Mouse (Mus musculus) midbrain, postnatal 0 days (tissue): ENCODE measurements around the gene Prdm16. TPM values are rescaled to one million over a fixed set of nuclear protein-coding genes. Genes with fewer than 3 reads are reported as not detected.
A peak's percentile ranks its signal among the peaks of the same experiment; 100 is the strongest.

Experiments
- ATAC-seq: fragments of 200-750 bp; cut with Nextera tagmentation; 2 replicates; pipeline ENCODE4 v1.8.0; 2017; ENCODE audit warnings: moderate number of reproducible peaks, mild to moderate bottlenecking, moderate TSS enrichment, moderate library complexity; ENCODE audit not compliant: low FRiP score
- DNase-seq: peaks from one replicate; pipeline ENCODE4 v3.0.0-alpha.2; 2015; ENCODE audit warnings: low spot score
- H3K27ac ChIP-seq: fragments of 300-500 bp; sonication (generic); 2 replicates; pipeline ENCODE4 v1.5.1; 2014; ENCODE audit warnings: low read depth, mild to moderate bottlenecking, low read length, mixed read lengths
- H3K27me3 ChIP-seq: fragments of 300-500 bp; sonication (generic); 2 replicates; pipeline ENCODE4 v1.6.1; 2014; ENCODE audit warnings: low read length, control low read depth, mixed read lengths; ENCODE audit not compliant: insufficient read depth
- H3K36me3 ChIP-seq: fragments of 300-500 bp; sonication (generic); 2 replicates; pipeline ENCODE4 v1.6.1; 2014; ENCODE audit warnings: low read length, control low read depth, mixed read lengths; ENCODE audit not compliant: insufficient read depth
- H3K4me1 ChIP-seq: fragments of 300-500 bp; sonication (generic); 2 replicates; pipeline ENCODE4 v1.6.1; 2014; ENCODE audit warnings: mild to moderate bottlenecking, control low read depth, antibody characterized with exemption, low read length, mixed read lengths; ENCODE audit not compliant: insufficient read depth
- H3K4me2 ChIP-seq: fragments of 300-500 bp; sonication (generic); 2 replicates; pipeline ENCODE4 v1.6.1; 2014; ENCODE audit warnings: low read depth, mild to moderate bottlenecking, low read length, mixed read lengths; ENCODE audit not compliant: poor library complexity, severe bottlenecking
- H3K4me3 ChIP-seq: fragments of 300-500 bp; sonication (generic); 2 replicates; pipeline ENCODE4 v1.5.1; 2014; ENCODE audit warnings: low read depth, mild to moderate bottlenecking, low read length, moderate library complexity
- H3K9ac ChIP-seq: fragments of 300-500 bp; sonication (generic); replicated peaks from 2 replicates; pipeline ENCODE4 v1.6.1; 2014; ENCODE audit warnings: mild to moderate bottlenecking, low read length, moderate library complexity, mixed read lengths; ENCODE audit not compliant: poor library complexity, severe bottlenecking
- H3K9me3 ChIP-seq: fragments of 300-500 bp; sonication (generic); 2 replicates; pipeline ENCODE4 v1.6.1; 2016; ENCODE audit warnings: low read length, control low read depth
- CTCF ChIP-seq: IDR thresholded peaks from 2 replicates; pipeline ENCODE4 v1.5.1; 2016; ENCODE audit warnings: antibody characterized with exemption, mild to moderate bottlenecking
- WGBS: fragments of 180-500 bp; shearing (Covaris S2); extraction: QIAGEN DNeasy Blood & Tissue Kit; methylation state at CpG from one replicate; pipeline ENCODE4 v1.1.7; 2014; 5-methylcytosine and 5-hydroxymethylcytosine counted together
- polyA plus RNA-seq: library from polyadenylated mRNA; unstranded; fragments of >200 nt; fragmentation: Nextera tagmentation; extraction: Ambion mirVana; gene quantifications from 2 replicates; pipeline ENCODE4 v1.2.1, GENCODE M21; 2015
- total RNA-seq: library from RNA; depleted of rRNA; stranded (reverse); fragments of >200 nt; gene quantifications from 2 replicates; pipeline ENCODE4 v1.2.3, GENCODE M21; 2014; rRNA removed

The Prdm16 gene
- total RNA-seq (10.7 and 13.4 TPM in 2 replicates), polyA plus RNA-seq (9.3 and 12.0 TPM in 2 replicates)

DNA sequence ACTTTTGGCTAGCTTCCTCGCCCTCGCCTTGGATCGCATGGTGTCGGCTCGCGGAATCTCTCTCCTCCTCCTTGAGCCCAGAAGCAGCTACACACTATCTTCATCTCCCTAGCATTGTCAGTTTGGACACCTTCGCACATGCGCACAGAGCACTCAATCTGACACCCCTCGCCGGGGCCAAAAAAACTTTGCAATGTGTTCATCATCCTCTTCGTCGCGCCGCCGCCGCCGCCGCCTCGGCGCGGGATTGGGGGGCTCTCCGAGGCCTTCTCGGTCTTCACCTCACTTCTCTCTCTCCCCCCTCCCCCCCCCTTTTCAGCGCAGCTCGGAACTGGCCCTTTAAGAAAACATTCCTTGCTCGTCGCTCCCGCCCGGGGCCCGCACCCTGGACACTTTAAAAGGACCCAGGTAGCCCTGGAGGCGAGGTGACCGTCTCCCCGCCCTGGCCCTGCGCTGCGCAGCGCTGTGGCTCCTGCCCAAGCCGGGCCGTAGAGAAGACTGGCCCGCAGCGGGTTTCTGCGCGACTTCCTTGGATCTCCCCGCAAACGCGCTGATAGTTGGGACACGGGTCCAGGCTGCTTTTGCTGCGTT lies at the start of gene Prdm16:
Gene Prdm16 (minus strand): TSS at position 153 of the 591 bp plus-strand sequence.
- peak; percentile 44 for DNase-seq
- peak; percentile 15; the same call in 1 of the 2 replicates for ATAC-seq
- WGBS = under 1% methylated on average over 47 of the region's 47 CpGs
- Histone ChIP-seq H3K4me2 (peak within 1 kb of the TSS; percentile 61), H3K9me3 (no peaks in the 10 kb centered on the region), H3K27me3 (peaks cover 76% of the 10 kb centered on the region), H3K36me3 (no peaks in the 10 kb centered on the region), H3K9ac (0 out of 2 replicates have a peak within 1 kb of the TSS, but pooled peaks have one; percentile 42), H3K4me3 (peak within 1 kb of the TSS; percentile 39), H3K4me1 (no peaks in the 10 kb centered on the region), H3K27ac (peak within 1 kb of the TSS; percentile 51)
- TF ChIP-seq CTCF = no peak

DNA sequence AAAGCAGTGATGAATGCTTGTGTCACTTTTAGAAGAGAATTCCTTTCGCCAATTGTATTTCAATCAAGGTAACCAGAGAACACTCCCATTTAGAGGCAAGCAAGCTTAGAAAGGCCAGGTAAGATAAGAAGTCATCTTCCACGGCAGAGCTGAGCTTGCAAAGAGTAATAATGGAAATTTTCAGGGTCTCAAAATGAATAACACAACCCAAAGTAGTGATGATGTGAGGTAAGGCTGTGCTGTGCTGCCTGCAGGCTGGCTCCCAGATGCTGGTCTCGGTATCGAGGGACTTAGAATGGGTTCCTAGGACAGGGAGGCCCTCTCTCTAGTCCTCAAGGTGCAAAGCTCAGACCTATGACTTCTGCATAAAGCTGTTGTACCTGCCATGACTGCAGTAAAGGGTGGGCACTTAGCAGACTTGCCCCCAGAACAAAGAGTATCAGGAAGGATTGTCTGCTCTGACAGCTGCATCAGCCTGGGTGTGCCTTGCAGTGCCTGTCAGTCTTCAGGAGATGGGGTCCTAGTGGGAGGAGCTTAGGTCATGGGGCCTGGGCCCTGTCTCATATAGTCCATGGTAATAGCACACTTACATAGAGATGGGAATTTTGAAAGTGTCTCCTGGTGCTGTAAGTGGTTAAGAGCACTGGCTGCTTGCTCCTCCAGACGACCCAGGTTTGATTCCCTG lies 46.5 kb upstream of the Prdm16 start:
- Histone ChIP-seq H3K9ac (no peak overlapping the region), H3K4me2 (no peak overlapping the region), H3K4me1 (no peaks in the 10 kb centered on the region), H3K36me3 (no peaks in the 10 kb centered on the region), H3K9me3 (no peaks in the 10 kb centered on the region), H3K27ac (no peak overlapping the region), H3K4me3 (no peak overlapping the region), H3K27me3 (no peaks in the 10 kb centered on the region; the same call in 1 of the 2 replicates)
- no peak for TF ChIP-seq CTCF
- no peak for ATAC-seq
- WGBS = 91% methylated on average over 5 of the region's 5 CpGs
- DNase-seq = no peak

DNA sequence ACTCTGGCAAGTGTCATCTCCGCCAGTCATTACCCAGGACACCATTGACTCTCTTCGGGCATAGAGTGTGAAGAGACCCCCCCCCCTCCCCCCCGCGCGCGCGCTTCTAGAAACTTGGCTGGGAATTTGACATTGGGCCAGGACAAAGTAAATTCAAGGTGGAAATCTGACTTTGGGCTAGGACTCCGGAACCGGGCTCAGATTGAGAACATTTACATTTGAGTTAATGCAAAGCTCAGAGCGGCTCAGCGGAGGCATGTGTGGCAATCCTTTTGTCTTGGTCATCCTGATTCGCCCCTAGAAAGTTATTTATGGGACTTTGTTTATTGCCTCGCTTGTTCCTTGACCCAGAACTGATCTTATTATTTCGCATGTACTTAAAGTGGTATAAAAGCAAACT lies 45.6 kb upstream of the Prdm16 start:
- no peak for TF ChIP-seq CTCF
- H3K27ac ChIP-seq = no peak overlapping the region
- DNase-seq = no peak
- H3K4me3 ChIP-seq = no peak overlapping the region
- H3K4me2 ChIP-seq = no peak overlapping the region
- no peaks in the 10 kb centered on the region; the same call in 1 of the 2 replicates for H3K27me3 ChIP-seq
- H3K36me3 ChIP-seq = no peaks in the 10 kb centered on the region
- no peaks in the 10 kb centered on the region for H3K4me1 ChIP-seq
- no peak overlapping the region for H3K9ac ChIP-seq
- ATAC-seq = no peak
- 40% methylated on average over 14 of the region's 14 CpGs for WGBS
- no peaks in the 10 kb centered on the region for H3K9me3 ChIP-seq

DNA sequence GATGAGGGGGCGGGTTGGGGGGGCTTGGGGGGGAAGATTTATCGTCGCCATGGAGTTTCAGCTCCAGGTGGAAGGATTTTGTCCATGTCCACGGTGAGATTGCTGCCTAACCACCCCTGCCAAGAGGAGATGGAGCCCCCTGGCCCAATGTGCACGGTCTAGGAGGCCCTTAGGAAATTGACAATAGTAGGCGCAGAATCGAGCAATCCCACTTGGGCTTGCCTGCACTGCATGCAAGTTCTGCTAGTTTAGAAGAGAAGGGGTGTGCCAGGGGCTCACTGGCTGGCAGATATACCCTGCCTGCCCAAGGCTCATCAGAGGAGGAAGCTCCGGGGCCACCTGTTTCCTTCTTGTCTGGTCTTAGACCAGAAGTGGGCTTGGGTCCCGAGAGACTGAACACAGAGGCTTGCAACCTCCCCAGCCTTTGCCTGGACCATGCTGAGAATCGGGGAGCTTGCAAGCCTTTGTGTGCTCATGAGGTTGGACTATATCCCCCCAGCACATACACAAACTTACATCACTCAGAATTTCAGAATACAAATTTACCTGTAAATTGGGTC lies 38.8 kb upstream of the Prdm16 start:
- no peaks in the 10 kb centered on the region for H3K9me3 ChIP-seq
- H3K4me2 ChIP-seq = no peak overlapping the region
- H3K4me3 ChIP-seq = no peak overlapping the region
- DNase-seq = no peak
- no peak for ATAC-seq
- H3K27ac ChIP-seq = no peak overlapping the region
- TF ChIP-seq CTCF = no peak
- H3K9ac ChIP-seq = no peak overlapping the region
- H3K27me3 ChIP-seq = no peaks in the 10 kb centered on the region; the same call in 1 of the 2 replicates
- no peaks in the 10 kb centered on the region for H3K36me3 ChIP-seq
- H3K4me1 ChIP-seq = no peaks in the 10 kb centered on the region
- WGBS = 48% methylated on average over 10 of the region's 10 CpGs

DNA sequence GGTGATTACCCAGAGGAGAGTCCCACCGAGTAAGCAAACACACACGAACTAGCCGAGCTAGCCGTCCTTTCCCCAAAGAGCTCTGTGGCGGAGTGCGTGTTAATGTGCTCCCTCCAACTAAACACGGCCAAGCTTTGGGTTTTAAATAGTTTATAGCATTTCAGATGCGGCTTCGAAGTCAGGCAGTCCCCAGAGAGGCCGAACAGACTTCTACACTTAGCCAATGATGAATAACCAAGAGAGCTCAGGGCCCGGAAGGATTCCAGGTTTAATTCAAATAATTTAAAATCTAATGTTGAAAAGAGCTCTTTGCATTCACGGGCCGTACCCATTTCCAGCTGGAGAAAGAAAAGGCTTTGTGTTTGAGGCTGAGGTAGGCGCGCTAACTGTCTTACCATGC lies 38.3 kb upstream of the Prdm16 start:
- DNase-seq = peak; percentile 36
- Histone ChIP-seq H3K27me3 (no peaks in the 10 kb centered on the region; the same call in 1 of the 2 replicates), H3K9me3 (no peaks in the 10 kb centered on the region), H3K4me3 (no peak overlapping the region), H3K27ac (no peak overlapping the region), H3K9ac (no peak overlapping the region), H3K36me3 (no peaks in the 10 kb centered on the region), H3K4me2 (peak overlapping the region; percentile 28), H3K4me1 (no peaks in the 10 kb centered on the region)
- WGBS = 18% methylated on average over 15 of the region's 15 CpGs
- TF ChIP-seq CTCF = no peak
- no peak for ATAC-seq

DNA sequence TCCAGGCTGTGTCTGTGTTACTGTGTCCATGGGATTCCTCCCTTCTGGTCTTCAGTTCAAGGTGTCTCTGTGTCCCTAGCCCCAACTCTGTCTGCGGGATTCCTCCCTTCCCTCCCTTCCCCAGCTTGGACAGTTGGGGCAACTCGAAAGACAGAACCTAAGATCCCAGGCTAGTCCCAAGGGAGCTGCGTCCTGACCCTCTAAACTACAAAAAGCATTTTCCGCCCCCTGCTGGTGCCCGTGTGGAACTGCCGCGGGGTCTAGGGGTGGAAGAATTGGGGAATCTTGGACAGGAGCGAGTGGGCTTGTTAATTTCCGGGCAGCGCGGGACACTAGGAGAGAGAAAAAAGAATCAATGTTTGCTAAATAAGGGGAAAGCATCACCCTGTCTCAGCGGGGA lies 37.9 kb upstream of the Prdm16 start:
- WGBS = 2% methylated on average over 12 of the region's 12 CpGs
- Histone ChIP-seq H3K27me3 (no peaks in the 10 kb centered on the region; the same call in 1 of the 2 replicates), H3K27ac (no peak overlapping the region), H3K36me3 (no peaks in the 10 kb centered on the region), H3K9ac (no peak overlapping the region), H3K4me2 (peak overlapping the region; percentile 28), H3K9me3 (no peaks in the 10 kb centered on the region), H3K4me1 (no peaks in the 10 kb centered on the region), H3K4me3 (no peak overlapping the region)
- ATAC-seq (no peak), DNase-seq (peak; percentile 70)
- TF ChIP-seq CTCF = peak; percentile 83
